Mouse (Mus musculus) adrenal gland, postnatal 25 days (tissue): ENCODE measurements around the gene Rsad1. TPM values are rescaled to one million over a fixed set of nuclear protein-coding genes. Genes with fewer than 3 reads are reported as not detected.

Experiments used
- DNase-seq: peaks from one replicate; pipeline ENCODE4 v3.0.0; 2021; ENCODE audit warnings: mixed read lengths
- total RNA-seq: library from RNA; stranded (reverse); gene quantifications from 2 replicates; pipeline ENCODE4 v1.2.3, GENCODE M21; 2021

The Rsad1 gene
- total RNA-seq, 1 experiment from 2014 or later, result 18.3 TPM

DNA sequence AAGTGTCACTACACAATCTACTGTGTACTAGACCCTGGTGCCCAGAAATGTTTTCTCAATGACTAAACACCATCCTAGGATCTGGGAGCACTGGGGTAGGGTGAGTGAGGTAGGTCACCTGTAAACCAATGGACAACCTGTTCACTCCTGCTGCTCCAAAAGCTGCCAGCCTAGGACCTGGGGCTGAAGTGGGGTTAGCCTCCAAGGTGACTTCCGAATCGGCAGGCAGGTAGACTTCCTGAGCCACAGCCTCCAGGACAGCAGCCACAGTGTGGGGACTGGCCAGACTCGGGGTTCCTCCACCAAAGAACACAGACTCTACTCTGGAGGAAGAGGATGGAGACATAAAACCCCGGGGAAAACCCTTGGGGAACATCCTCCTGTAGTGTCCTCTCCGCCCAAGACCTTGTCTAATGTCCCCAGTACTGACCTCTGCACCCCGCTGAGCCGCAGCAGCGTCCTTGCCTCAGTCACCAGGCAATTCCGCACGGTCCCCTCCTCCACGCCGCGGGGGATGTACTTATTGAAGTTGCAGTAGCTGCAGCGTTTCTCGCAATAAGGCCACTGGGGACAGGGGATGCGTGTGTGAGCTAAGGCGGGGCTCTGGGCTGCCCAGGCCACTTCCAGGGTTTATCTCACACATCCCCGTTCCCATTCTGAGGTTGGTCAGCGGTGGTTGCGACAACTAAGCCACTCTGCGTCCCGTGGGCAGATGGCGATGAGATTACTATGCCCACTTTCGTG lies 842 bp downstream of the Rsad1 start:
- DNase-seq, result peak; percentile 68

DNA sequence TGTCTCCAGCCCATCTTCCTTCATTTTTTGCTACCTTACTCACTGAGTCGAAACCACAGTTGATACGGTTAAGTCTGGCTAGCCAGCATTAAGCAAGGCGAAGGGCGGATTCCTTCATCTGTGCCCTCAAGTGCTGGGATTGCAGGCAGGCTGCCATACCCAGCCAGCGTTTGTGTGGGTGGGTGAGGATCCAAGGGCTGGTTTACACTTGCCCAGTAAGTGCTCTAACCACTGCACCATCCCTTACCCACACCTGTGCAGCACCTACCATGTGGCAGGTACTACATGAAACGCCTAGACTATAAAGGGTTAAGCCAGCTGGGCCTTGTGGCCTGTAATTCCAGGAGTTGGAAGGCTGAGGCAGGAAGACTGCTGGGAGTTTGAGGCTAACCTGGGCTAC lies 1.8 kb downstream of the Rsad1 start:
- DNase-seq, result no peak

- no peak for DNase-seq
Observed at GRCm38 (mm10) chr11:94546381-94546780, 2.7 kb downstream of the Rsad1 start.

DNA sequence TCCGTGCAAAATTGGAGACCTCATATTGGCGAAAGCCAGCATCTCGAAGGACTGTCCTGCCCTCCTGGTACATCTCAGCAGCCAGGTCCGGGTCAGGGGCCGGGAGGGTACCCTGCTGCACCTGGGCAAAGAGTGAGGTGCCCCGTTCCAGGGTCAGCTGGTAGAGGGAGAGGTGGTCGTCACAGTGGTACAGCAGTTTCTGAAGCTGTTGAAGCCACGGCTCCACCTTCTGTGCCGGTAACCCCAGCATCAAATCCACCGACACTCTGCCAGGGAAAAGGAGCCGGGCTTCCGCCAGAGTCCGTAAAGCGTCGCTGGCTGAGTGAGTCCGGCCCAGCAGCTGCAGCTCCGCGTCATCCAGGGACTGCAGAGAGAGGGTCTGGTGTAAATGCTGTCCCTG lies 4.6 kb downstream of the Rsad1 start:
- DNase-seq, result no peak

DNA sequence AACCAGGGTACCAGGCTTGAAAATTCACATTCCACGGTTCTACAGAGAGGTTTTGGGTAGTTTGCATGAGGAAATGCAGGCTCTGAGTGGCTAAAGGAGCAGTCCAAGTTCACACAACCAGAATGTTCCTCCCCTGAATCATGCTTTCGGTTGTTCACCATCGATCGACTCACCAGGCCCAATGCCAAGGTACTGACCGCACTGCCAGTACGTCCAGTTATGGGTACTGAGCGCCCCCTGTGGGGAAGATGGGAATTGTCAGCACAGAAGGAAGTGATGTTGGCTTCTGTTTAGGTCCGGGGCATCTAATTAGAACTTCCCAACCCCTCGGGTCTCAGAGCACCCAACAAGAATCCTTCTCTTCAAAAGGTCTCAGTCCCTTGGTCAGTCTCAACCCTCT lies 5.1 kb downstream of the Rsad1 start:
- peak; percentile 97 for DNase-seq

GRCm38 (mm10) chr11:94543344-94543743 lies 5.7 kb downstream of the Rsad1 start:
- no peak for DNase-seq

GRCm38 (mm10) chr11:94542400-94542799 lies 6.7 kb downstream of the Rsad1 start:
- DNase-seq, result no peak

DNA sequence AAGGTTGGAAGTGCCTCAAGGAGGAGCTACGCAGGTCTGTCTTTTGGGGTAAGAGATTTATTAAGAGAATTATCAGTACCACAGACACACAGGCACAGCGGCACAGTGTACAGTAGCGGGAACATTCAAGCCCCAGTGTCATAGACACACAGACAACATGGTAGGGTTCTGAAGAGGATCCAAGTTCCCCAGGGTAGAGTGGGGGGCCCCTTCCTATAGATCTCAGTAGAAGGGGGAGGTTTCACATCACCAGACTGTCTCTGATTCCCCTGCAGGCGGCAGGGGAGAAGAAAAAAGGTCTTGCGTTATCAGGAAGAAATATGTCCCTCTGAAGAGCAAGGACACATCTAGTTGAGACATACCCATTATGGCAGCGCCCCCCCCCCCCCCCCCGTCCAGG lies 9.3 kb downstream of the Rsad1 start:
- no peak for DNase-seq

DNA sequence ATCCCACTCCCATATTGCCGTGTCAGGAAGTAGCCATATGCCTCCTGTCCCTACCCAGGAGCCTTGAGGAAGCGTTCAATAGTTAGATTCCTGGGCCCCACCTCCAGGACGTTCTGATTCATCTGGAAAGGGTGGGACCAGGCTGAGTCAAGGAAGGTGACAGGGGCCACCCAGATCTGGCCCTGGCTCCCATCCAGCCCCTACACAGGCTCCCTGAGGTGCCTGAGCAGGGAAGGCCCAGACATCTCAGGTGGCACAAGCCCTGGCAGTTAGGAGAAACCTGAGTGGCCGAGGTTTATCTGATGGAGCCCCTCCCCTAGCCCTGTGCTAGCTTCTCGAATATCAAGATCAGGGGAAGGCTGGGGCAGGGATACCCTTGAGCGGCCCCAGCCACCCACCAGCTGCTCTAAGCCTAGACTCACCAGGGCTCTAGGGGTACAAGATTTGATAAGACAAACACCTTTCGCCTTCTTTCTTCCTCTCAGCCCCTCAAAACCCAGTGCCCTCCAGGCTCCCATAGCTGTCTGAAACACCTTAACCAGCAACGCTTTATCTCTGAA lies 10.2 kb downstream of the Rsad1 start:
- peak; percentile 41 for DNase-seq

DNA sequence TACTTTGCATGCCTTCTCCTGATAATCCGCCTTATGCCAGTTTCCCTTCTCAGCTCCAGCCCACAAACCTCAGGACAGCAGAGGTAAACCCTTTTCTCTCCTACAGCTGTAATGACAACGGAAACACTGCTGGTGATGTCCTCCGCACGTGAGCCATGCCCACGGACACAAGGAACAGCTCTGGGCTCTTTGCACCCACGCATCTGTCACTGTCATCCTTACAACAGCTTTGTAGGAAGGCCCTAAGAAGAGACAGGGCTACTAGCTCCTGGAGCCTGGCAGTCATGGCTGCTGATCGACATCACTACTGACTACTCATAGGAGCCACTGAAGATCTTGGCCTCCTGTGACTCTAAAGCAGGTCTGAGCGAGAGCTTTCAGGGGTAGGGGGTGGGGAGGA lies 15.9 kb downstream of the Rsad1 start:
- DNase-seq, result no peak

- no peak for DNase-seq
Observed at GRCm38 (mm10) chr11:94528879-94529278, 20.2 kb downstream of the Rsad1 start.

DNA sequence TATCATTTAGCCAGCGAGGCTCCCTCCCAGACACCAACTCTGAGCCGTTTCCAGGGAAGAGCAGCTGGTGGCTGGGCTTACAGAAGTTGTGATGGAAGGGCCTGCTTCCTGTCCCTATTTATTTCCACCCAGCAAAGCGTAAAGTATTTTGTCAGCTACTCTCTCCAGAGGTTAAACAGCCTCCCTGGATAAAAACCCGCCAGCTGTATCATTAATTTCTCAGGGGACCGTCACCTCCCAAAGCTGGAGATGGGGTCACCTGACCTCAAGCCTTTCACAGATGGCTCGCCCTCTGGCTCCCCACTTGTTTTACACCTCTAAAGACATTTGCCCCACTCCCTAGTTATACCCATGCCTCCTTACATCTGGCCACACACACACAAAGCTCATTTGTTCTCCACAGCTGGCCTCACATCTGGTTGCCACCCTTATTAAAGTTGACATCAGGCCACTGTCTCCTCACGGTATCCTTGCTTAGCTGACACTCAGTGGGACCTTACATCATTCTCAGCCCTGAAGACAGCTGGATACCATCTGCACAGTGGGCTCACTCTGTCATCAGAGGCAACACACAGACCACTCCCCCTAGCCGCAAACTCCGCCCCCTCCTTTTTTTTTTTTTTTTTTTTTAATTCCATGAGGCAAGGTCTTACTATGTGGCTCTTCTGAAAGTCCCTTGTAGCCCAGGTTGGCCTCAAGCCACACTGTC lies 22.7 kb downstream of the Rsad1 start:
- no peak for DNase-seq

- peak; percentile 52 for DNase-seq
Observed at GRCm38 (mm10) chr11:94521219-94521843, 27.7 kb downstream of the Rsad1 start, which contains the start of gene Mycbpap. TSS of gene Mycbpap (minus strand) at chr11:94521742.

DNA sequence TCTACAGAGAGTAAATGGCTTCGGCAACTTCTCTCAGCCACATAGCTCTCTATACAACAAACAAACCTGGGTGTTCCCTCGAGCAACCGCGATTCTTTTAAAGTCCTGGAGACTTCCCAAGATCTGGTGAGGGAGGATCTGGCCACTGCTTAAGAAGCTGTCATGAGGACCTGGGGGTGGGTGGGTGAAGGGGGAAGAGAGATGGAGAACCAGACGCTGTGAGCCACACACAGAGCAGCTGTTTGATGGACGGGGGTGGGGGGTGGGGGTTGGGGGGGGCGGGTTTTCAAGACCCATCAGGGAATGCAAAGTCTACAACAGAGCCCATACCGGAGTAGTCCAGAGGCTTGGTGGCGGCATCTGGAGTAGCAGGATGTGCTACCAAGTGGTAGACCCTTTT lies 35.6 kb downstream of the Rsad1 start:
- DNase-seq, result no peak

DNA sequence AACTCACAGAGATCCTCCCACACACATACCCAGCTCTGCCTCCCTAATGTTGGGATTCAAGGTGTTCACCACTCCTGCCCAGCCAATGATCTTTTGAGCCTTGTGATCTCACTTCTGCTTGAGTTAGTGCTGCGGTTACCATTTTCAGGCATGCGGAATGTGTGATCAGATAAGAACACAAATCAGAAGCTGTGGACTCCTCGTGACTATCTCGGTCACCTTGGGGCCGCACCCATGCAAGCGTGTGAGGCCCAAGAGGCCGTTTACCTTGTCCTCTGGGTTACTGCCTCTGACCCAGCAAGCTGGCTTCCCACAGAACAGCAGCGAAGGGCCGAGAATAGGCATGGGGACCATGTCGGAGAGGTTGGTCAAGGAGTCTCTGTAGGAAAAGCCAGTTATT lies 40.1 kb downstream of the Rsad1 start:
- no peak for DNase-seq

DNA sequence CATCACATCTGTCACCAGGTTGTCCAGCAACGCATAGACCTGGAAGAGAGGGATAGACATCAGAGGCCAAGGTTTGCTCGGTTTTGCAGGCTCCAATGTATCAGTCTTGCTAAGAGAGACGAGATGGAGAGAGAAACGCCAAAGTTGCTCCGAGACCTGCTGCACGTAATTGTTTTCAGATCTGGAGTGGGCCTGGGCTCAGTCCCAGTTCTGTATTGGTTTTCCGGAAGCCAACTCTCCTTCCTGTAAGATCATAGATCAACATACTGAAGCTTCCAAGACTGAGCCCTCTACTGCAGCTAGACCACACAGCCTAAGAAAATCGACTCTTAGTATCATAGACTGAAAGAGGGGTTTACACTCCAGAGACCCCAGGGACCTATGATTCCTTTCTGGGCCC lies 47.6 kb downstream of the Rsad1 start:
- no peak for DNase-seq

DNA sequence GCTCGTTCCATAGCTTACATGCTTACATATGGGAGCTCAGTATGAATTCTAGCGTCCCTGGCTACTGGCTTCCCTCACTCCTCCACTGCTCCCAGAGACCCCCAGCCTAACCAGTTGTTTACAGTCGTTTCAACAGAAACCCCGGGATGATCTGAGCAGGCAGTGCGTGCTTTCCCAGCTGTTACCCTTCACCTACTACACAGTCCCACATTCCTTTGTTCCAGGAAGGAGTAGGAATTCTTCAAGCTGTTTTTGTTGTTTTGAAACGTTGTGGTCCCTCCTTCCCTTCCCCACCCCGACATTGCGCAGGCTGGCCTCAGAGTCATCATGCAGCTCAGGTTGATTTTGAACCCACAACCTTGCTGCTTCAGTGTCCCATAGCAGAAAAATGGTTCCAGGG lies 48.7 kb downstream of the Rsad1 start:
- no peak for DNase-seq

GRCm38 (mm10) chr11:94499661-94500152 lies 49.3 kb downstream of the Rsad1 start, which contains the start of gene Epn3:
TSS of gene Epn3 (minus strand) at chr11:94499974.
- no peak for DNase-seq

DNA sequence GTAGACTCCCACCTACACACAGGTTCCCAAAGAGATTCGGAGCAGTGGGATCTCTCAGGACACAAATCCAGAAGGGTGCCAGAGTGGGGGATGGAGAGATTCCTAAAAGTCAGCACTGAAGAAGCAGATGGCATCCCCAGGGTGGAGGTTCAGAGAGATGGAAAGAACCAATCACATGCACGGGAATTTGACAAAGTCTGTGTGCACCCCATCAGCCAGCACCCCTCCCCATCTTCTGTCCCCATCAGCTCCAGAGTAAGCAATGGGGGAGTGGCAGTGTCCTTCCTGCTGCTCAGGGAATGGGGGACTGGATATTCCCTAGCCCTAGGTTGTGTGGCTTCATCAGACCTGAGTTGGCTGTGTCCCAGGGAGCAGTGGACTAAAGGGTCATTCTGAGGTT lies 50.0 kb downstream of the Rsad1 start:
- no peak for DNase-seq

GRCm38 (mm10) chr11:94498093-94498996 lies 50.7 kb downstream of the Rsad1 start:
- peak; percentile 76 for DNase-seq

DNA sequence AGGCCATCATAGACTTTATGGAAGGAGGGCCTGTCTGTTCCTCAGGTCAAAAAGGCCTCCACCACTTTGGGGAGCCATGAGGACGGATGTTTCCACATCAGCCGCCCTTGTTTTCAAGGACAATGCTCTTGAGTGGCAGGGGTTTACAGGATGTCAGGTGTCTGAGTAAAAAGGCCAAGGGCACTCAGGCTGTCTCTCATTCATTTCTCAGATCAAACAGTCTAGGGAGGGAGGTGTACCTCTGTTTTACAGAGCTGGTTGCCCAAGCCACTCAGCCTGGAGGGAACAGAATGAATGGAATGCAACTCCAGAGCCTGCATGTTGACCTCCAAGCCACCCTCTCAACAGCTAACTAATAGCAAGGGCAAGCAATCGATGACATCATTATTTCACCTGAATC lies 53.6 kb downstream of the Rsad1 start:
- no peak for DNase-seq

DNA sequence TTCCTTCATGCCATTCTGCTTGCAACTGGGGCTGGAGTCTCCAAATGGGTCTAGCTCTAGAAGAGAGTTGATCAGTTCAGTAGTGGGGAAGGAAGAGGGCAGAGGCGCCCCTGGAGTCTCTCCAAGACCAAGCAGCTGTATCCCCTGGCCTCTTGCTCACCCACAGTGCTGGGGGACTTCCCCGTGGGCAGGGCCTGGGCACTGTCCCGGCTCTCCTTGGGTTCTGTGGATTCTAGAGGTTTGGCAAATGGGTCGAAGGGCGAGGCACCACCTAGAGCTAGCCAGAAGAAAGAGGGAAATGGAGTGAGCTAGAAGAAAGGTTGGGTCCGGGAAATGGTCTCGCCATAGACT lies 57.3 kb downstream of the Rsad1 start:
- DNase-seq, result no peak
